Mouse (Mus musculus) G1E (cell line): Measurements from ENCODE around the gene Aff3. TPM values are rescaled to one million over a fixed set of nuclear protein-coding genes. Genes with fewer than 3 reads are reported as not detected.
A peak's percentile ranks its signal among the peaks of the same experiment; 100 is the strongest.

Experiments used
- ATAC-seq: 2 replicates; pipeline ENCODE4 v1.8.0; 2016; ENCODE audit warnings: mild to moderate bottlenecking; ENCODE audit not compliant: insufficient number of reproducible peaks, poor library complexity, low FRiP score, severe bottlenecking; ENCODE audit errors: extremely low read depth
- DNase-seq: peaks from one replicate; pipeline ENCODE4 v3.0.0; 2012; ENCODE audit warnings: low spot score
- H3K27me3 ChIP-seq: 2 replicates; pipeline ENCODE4 v1.6.1; 2012; ENCODE audit warnings: mild to moderate bottlenecking, low read length, inconsistent platforms; ENCODE audit not compliant: insufficient read depth
- H3K36me3 ChIP-seq: replicated peaks from 2 replicates; pipeline ENCODE3; 2012; ENCODE audit warnings: mild to moderate bottlenecking, inconsistent platforms
- H3K4me1 ChIP-seq: 2 replicates; pipeline ENCODE4 v1.6.1; 2012; ENCODE audit warnings: low read depth, low read length, inconsistent platforms, mixed read lengths; ENCODE audit not compliant: insufficient read depth
- H3K4me3 ChIP-seq: 2 replicates; pipeline ENCODE4 v1.5.1; 2012; ENCODE audit warnings: low read depth, mild to moderate bottlenecking, inconsistent platforms, low read length, moderate library complexity, mixed read lengths
- H3K9me3 ChIP-seq: replicated peaks from 2 replicates; pipeline ENCODE4 v1.6.1; 2012; ENCODE audit warnings: inconsistent platforms
- CTCF ChIP-seq: IDR thresholded peaks from 2 replicates; pipeline ENCODE4 v1.5.1; 2012; ENCODE audit warnings: low read depth, low read length, inconsistent platforms, mixed read lengths
- GATA1 ChIP-seq: IDR thresholded peaks from 2 replicates; pipeline ENCODE4 v1.6.1; 2012; ENCODE audit warnings: borderline replicate concordance, low read length, inconsistent platforms, mixed read lengths
- GATA2 ChIP-seq: IDR thresholded peaks from 2 replicates; pipeline ENCODE4 v1.6.1; 2012; ENCODE audit warnings: low read depth, low read length, inconsistent platforms, borderline replicate concordance
- POLR2AphosphoS5 ChIP-seq: IDR thresholded peaks from 2 replicates; pipeline ENCODE4 v1.6.1; 2012; ENCODE audit warnings: low read depth, low read length, inconsistent platforms; ENCODE audit not compliant: insufficient replicate concordance
- TAL1 ChIP-seq: conservative IDR thresholded peaks from 2 replicates; pipeline ENCODE4 v1.6.1; 2012; ENCODE audit warnings: low read depth, low read length, inconsistent platforms, mixed read lengths
- polyA plus RNA-seq: library from polyadenylated mRNA; stranded (reverse); fragments of >175 nt; gene quantifications from 2 replicates; pipeline ENCODE4 v1.2.3, GENCODE M21; 2012
- total RNA-seq, 2 experiments: library from RNA; stranded (forward) in 1 of 2; stranded (reverse) in 1 of 2; fragments of 200-1000 nt in 1 of 2; fragments of >200 nt in 1 of 2; fragmentation: Nextera tagmentation in 1 of 2; gene quantifications; 2 replicates each; pipeline ENCODE4 v1.2.3; 2014 to 2017

Gene Aff3
- total and polyA plus RNA-seq, 3 experiments: 2.3 to 6.9 (median 6.3) TPM

- Histone ChIP-seq H3K9me3 (no peaks in the 10 kb centered on the region), H3K36me3 (no peaks in the 10 kb centered on the region), H3K27me3 (no peaks in the 10 kb centered on the region), H3K4me3 (no peak overlapping the region), H3K4me1 (peaks cover 17% of the 10 kb centered on the region; the same call in 1 of the 2 replicates)
- TF ChIP-seq GATA1: no peak
- TF ChIP-seq CTCF: no peak
- no peak for TF ChIP-seq GATA2
- no peak for TF ChIP-seq POLR2AphosphoS5
- no peak for TF ChIP-seq TAL1
- no peak for DNase-seq
- ATAC-seq: no peak
Observed at GRCm38 (mm10) chr1:38501231-38501630, 163.5 kb downstream of the Aff3 start.

- H3K27me3 ChIP-seq: no peaks in the 10 kb centered on the region
- H3K36me3 ChIP-seq: no peaks in the 10 kb centered on the region
- peak; percentile 51; the same call in 1 of the 2 replicates for TF ChIP-seq TAL1
- TF ChIP-seq GATA1: no peak
- no peak for TF ChIP-seq CTCF
- no peak for TF ChIP-seq POLR2AphosphoS5
- no peak for TF ChIP-seq GATA2
- H3K4me1 ChIP-seq: peaks cover 17% of the 10 kb centered on the region; the same call in 1 of the 2 replicates
- no peak overlapping the region for H3K4me3 ChIP-seq
- ATAC-seq (peak; percentile 71), DNase-seq (peak; percentile 16)
- no peaks in the 10 kb centered on the region for H3K9me3 ChIP-seq
Observed at GRCm38 (mm10) chr1:38499500-38499899, 165.3 kb downstream of the Aff3 start.

- no peaks in the 10 kb centered on the region for H3K36me3 ChIP-seq
- H3K4me1 ChIP-seq: peaks cover 14% of the 10 kb centered on the region; the same call in 1 of the 2 replicates
- no peaks in the 10 kb centered on the region for H3K9me3 ChIP-seq
- TF ChIP-seq POLR2AphosphoS5 (no peak), GATA1 (no peak), CTCF (no peak), GATA2 (no peak), TAL1 (no peak)
- no peaks in the 10 kb centered on the region for H3K27me3 ChIP-seq
- DNase-seq (no peak), ATAC-seq (no peak)
- no peak overlapping the region for H3K4me3 ChIP-seq
Observed at GRCm38 (mm10) chr1:38497576-38497975, 167.2 kb downstream of the Aff3 start.

GRCm38 (mm10) chr1:38496886-38497528, 167.7 kb downstream of the Aff3 start:
- no peak for TF ChIP-seq GATA2
- H3K9me3 ChIP-seq: no peaks in the 10 kb centered on the region
- no peaks in the 10 kb centered on the region for H3K36me3 ChIP-seq
- H3K27me3 ChIP-seq: no peaks in the 10 kb centered on the region
- no peak for DNase-seq
- H3K4me3 ChIP-seq: no peak overlapping the region
- no peak for ATAC-seq
- H3K4me1 ChIP-seq: peaks cover 14% of the 10 kb centered on the region; the same call in 1 of the 2 replicates

- TF ChIP-seq TAL1 (no peak), POLR2AphosphoS5 (no peak), GATA2 (no peak)
- Histone ChIP-seq H3K27me3 (no peaks in the 10 kb centered on the region), H3K4me1 (peaks cover 14% of the 10 kb centered on the region; the same call in 1 of the 2 replicates), H3K36me3 (no peaks in the 10 kb centered on the region), H3K4me3 (no peak overlapping the region), H3K9me3 (no peaks in the 10 kb centered on the region)
- no peak for DNase-seq
- ATAC-seq: no peak
Observed at GRCm38 (mm10) chr1:38495284-38495683, 169.5 kb downstream of the Aff3 start.

- DNase-seq: no peak
- H3K36me3 ChIP-seq: no peaks in the 10 kb centered on the region
- no peak for ATAC-seq
Observed at GRCm38 (mm10) chr1:38489733-38490132, 175.0 kb downstream of the Aff3 start.

More at GRCm38 (mm10) chr1:38489733-38490132, 175.0 kb downstream of the Aff3 start:
- Histone ChIP-seq H3K27me3 (peaks cover 6% of the 10 kb centered on the region; the same call in 1 of the 2 replicates), H3K4me1 (no peaks in the 10 kb centered on the region), H3K9me3 (no peaks in the 10 kb centered on the region), H3K4me3 (no peak overlapping the region)
- TF ChIP-seq CTCF: no peak
- no peak for TF ChIP-seq TAL1
- no peak for TF ChIP-seq POLR2AphosphoS5
- TF ChIP-seq GATA1: no peak
- TF ChIP-seq GATA2: no peak
